Mouse (Mus musculus): ENCODE measurements around the gene Sprr2a3. TPM values are rescaled to one million over a fixed set of nuclear protein-coding genes. Genes with fewer than 3 reads are reported as not detected.

The Sprr2a3 gene
- polyA plus RNA-seq, 1 experiment from 2014 or later: not detected

GRCm38 (mm10) chr3:92307406-92307805 is 22.2 kb downstream of the Sprr2a3 start:
- no peaks in the 10 kb centered on the region for H3K36me3 ChIP-seq (ENCODE audit: insufficient read depth, low read length)
- TF ChIP-seq CTCF (IDR thresholded peaks at IDR 0.05): no peak
- TF ChIP-seq EP300 (IDR thresholded peaks at IDR 0.05): no peak
- H3K9ac ChIP-seq (replicated peaks; ENCODE audit: low read depth): no peak overlapping the region
- ATAC-seq (no peak), DNase-seq (ENCODE audit: low spot score) (no peak)
- WGBS: 91% methylated on average over 1 of the region's 1 CpGs
- no peak overlapping the region for H3K4me2 ChIP-seq (replicated peaks; ENCODE audit: low read depth, low read length)
- no peaks in the 10 kb centered on the region for H3K9me3 ChIP-seq (ENCODE audit: low read length)
- H3K27ac ChIP-seq (ENCODE audit: low read length): no peak overlapping the region
- no peaks in the 10 kb centered on the region for H3K4me1 ChIP-seq (ENCODE audit: insufficient read depth, low read depth, low read length)
- no peaks in the 10 kb centered on the region for H3K27me3 ChIP-seq (replicated peaks; ENCODE audit: insufficient read depth, low read length)
- no peak overlapping the region for H3K4me3 ChIP-seq (ENCODE audit: low read depth, low read length)

- no peak for TF ChIP-seq EP300 (IDR thresholded peaks at IDR 0.05)
- TF ChIP-seq CTCF (IDR thresholded peaks at IDR 0.05): no peak
These were observed 31.1 kb downstream of the Sprr2a3 start, which contains the start of gene Sprr2b for GRCm38 (mm10) chr3:92316320-92316719. Gene Sprr2b (plus strand): TSS chr3:92316620.

GRCm38 (mm10) chr3:92317384-92317783 is 32.2 kb downstream of the Sprr2a3 start:
- no peaks in the 10 kb centered on the region for H3K4me1 ChIP-seq (ENCODE audit: insufficient read depth, low read depth, low read length)
- no peak overlapping the region for H3K9ac ChIP-seq (replicated peaks; ENCODE audit: low read depth)
- 65% methylated on average over 2 of the region's 2 CpGs for WGBS
- TF ChIP-seq CTCF (IDR thresholded peaks at IDR 0.05) (no peak), EP300 (IDR thresholded peaks at IDR 0.05) (no peak)
- no peaks in the 10 kb centered on the region for H3K36me3 ChIP-seq (ENCODE audit: insufficient read depth, low read length)
- H3K27me3 ChIP-seq (replicated peaks; ENCODE audit: insufficient read depth, low read length): no peaks in the 10 kb centered on the region
- ATAC-seq (no peak), DNase-seq (ENCODE audit: low spot score) (no peak)
- H3K27ac ChIP-seq (ENCODE audit: low read length): no peak overlapping the region
- H3K4me3 ChIP-seq (ENCODE audit: low read depth, low read length): no peak overlapping the region
- H3K9me3 ChIP-seq (ENCODE audit: low read length): no peaks in the 10 kb centered on the region
- no peak overlapping the region for H3K4me2 ChIP-seq (replicated peaks; ENCODE audit: low read depth, low read length)

More at GRCm38 (mm10) chr3:92316320-92316719, 31.1 kb downstream of the Sprr2a3 start, which contains the start of gene Sprr2b:
- Histone ChIP-seq H3K4me2 (replicated peaks; ENCODE audit: low read depth, low read length) (no peak within 1 kb of the TSS), H3K4me3 (ENCODE audit: low read depth, low read length) (no peak within 1 kb of the TSS), H3K4me1 (ENCODE audit: insufficient read depth, low read depth, low read length) (no peaks in the 10 kb centered on the region), H3K27me3 (replicated peaks; ENCODE audit: insufficient read depth, low read length) (no peaks in the 10 kb centered on the region), H3K9me3 (ENCODE audit: low read length) (no peaks in the 10 kb centered on the region), H3K9ac (replicated peaks; ENCODE audit: low read depth) (no peak within 1 kb of the TSS), H3K27ac (ENCODE audit: low read length) (no peak within 1 kb of the TSS), H3K36me3 (ENCODE audit: insufficient read depth, low read length) (no peaks in the 10 kb centered on the region)
- DNase-seq (ENCODE audit: low spot score) (no peak), ATAC-seq (no peak)
- WGBS: 76% methylated on average over 2 of the region's 2 CpGs

GRCm38 (mm10) chr3:92336278-92336677 is 51.1 kb downstream of the Sprr2a3 start:
- Histone ChIP-seq H3K4me3 (ENCODE audit: low read depth, low read length) (no peak overlapping the region), H3K36me3 (ENCODE audit: insufficient read depth, low read length) (no peaks in the 10 kb centered on the region), H3K4me1 (ENCODE audit: insufficient read depth, low read depth, low read length) (no peaks in the 10 kb centered on the region), H3K27ac (ENCODE audit: low read length) (no peak overlapping the region), H3K9ac (replicated peaks; ENCODE audit: low read depth) (no peak overlapping the region), H3K4me2 (replicated peaks; ENCODE audit: low read depth, low read length) (no peak overlapping the region), H3K27me3 (replicated peaks; ENCODE audit: insufficient read depth, low read length) (no peaks in the 10 kb centered on the region), H3K9me3 (ENCODE audit: low read length) (no peaks in the 10 kb centered on the region)
- TF ChIP-seq EP300 (IDR thresholded peaks at IDR 0.05) (no peak), CTCF (IDR thresholded peaks at IDR 0.05) (no peak)
- ATAC-seq (no peak), DNase-seq (ENCODE audit: low spot score) (no peak)
- 48% methylated on average over 1 of the region's 1 CpGs for WGBS

GRCm38 (mm10) chr3:92338840-92339239 is 53.6 kb downstream of the Sprr2a3 start, which contains the start of gene Sprr2d:
Gene Sprr2d (plus strand): TSS chr3:92339140.
- H3K9me3 ChIP-seq (ENCODE audit: low read length): no peaks in the 10 kb centered on the region
- ATAC-seq: no peak
- no peak within 1 kb of the TSS for H3K4me3 ChIP-seq (ENCODE audit: low read depth, low read length)
- H3K4me2 ChIP-seq (replicated peaks; ENCODE audit: low read depth, low read length): no peak within 1 kb of the TSS
- no peaks in the 10 kb centered on the region for H3K4me1 ChIP-seq (ENCODE audit: insufficient read depth, low read depth, low read length)
- no peak for DNase-seq (ENCODE audit: low spot score)
- H3K27ac ChIP-seq (ENCODE audit: low read length): no peak within 1 kb of the TSS
- 77% methylated on average over 5 of the region's 5 CpGs for WGBS
- H3K27me3 ChIP-seq (replicated peaks; ENCODE audit: insufficient read depth, low read length): no peaks in the 10 kb centered on the region
- TF ChIP-seq EP300 (IDR thresholded peaks at IDR 0.05): no peak
- H3K36me3 ChIP-seq (ENCODE audit: insufficient read depth, low read length): no peaks in the 10 kb centered on the region
- H3K9ac ChIP-seq (replicated peaks; ENCODE audit: low read depth): no peak within 1 kb of the TSS

Other genes starting within 250 kb of the Sprr2a3 start
- gene Lor, start 202.3 kb upstream of the Sprr2a3 start, polyA plus RNA-seq (2015; fragmentation: Nextera tagmentation; extraction: Ambion mirVana): 1.1 and 1.2 TPM in 2 replicates
- not detected in 2 replicates for gene Prr9, start 161.5 kb upstream of the Sprr2a3 start, polyA plus RNA-seq (2015; fragmentation: Nextera tagmentation; extraction: Ambion mirVana)
- not detected in 2 replicates for gene Lelp1, start 142.7 kb upstream of the Sprr2a3 start, polyA plus RNA-seq (2015; fragmentation: Nextera tagmentation; extraction: Ambion mirVana)
- 0.05 and 0.06 TPM in 2 replicates for gene Sprr2a1, start 69.6 kb upstream of the Sprr2a3 start, polyA plus RNA-seq (2015; fragmentation: Nextera tagmentation; extraction: Ambion mirVana)
- 0.41 TPM in 1 of 2 replicates, not detected in the other for gene Sprr2a2, start 69.5 kb upstream of the Sprr2a3 start, polyA plus RNA-seq (2015; fragmentation: Nextera tagmentation; extraction: Ambion mirVana)
- gene Sprr2b, start 31.2 kb downstream of the Sprr2a3 start, polyA plus RNA-seq (2015; fragmentation: Nextera tagmentation; extraction: Ambion mirVana): not detected in 2 replicates
- gene Sprr2d, start 53.7 kb downstream of the Sprr2a3 start, polyA plus RNA-seq (2015; fragmentation: Nextera tagmentation; extraction: Ambion mirVana): not detected in 2 replicates
- gene Sprr2e, start 66.7 kb downstream of the Sprr2a3 start, polyA plus RNA-seq (2015; fragmentation: Nextera tagmentation; extraction: Ambion mirVana): not detected in 2 replicates
- gene Sprr2f, start 79.8 kb downstream of the Sprr2a3 start, polyA plus RNA-seq (2015; fragmentation: Nextera tagmentation; extraction: Ambion mirVana): not detected in 2 replicates
- gene Sprr2h, start 100.3 kb downstream of the Sprr2a3 start, polyA plus RNA-seq (2015; fragmentation: Nextera tagmentation; extraction: Ambion mirVana): not detected in 2 replicates
- not detected in 2 replicates for gene Sprr2i, start 122.6 kb downstream of the Sprr2a3 start, polyA plus RNA-seq (2015; fragmentation: Nextera tagmentation; extraction: Ambion mirVana)
- not detected in 2 replicates for gene Sprr2j-ps, start 132.7 kb downstream of the Sprr2a3 start, polyA plus RNA-seq (2015; fragmentation: Nextera tagmentation; extraction: Ambion mirVana)
- 7.4 TPM in 2 replicates for gene Gm9774, start 144.0 kb downstream of the Sprr2a3 start, polyA plus RNA-seq (2015; fragmentation: Nextera tagmentation; extraction: Ambion mirVana)
- gene Sprr2k, start 147.2 kb downstream of the Sprr2a3 start, polyA plus RNA-seq (2015; fragmentation: Nextera tagmentation; extraction: Ambion mirVana): not detected in 2 replicates
- not detected in 2 replicates for gene Sprr1b, start 153.4 kb downstream of the Sprr2a3 start, polyA plus RNA-seq (2015; fragmentation: Nextera tagmentation; extraction: Ambion mirVana)
- not detected in 2 replicates for gene Sprr3, start 173.3 kb downstream of the Sprr2a3 start, polyA plus RNA-seq (2015; fragmentation: Nextera tagmentation; extraction: Ambion mirVana)
- 2.0 and 2.7 TPM in 2 replicates for gene Sprr1a, start 200.5 kb downstream of the Sprr2a3 start, polyA plus RNA-seq (2015; fragmentation: Nextera tagmentation; extraction: Ambion mirVana)
- not detected in 2 replicates for gene Sprr4, start 215.1 kb downstream of the Sprr2a3 start, polyA plus RNA-seq (2015; fragmentation: Nextera tagmentation; extraction: Ambion mirVana)
- gene 2310046K23Rik, start 249.1 kb downstream of the Sprr2a3 start, polyA plus RNA-seq (2015; fragmentation: Nextera tagmentation; extraction: Ambion mirVana): not detected in 2 replicates